Mouse (Mus musculus): Measurements from ENCODE around the gene Mitf.

Gene Mitf

GRCm38 (mm10) chr6:98046295-98047108 is 239.7 kb downstream of the Mitf start:
- no peak for DNase-seq (ENCODE audit: low spot score)

GRCm38 (mm10) chr6:98047741-98048140 is 240.9 kb downstream of the Mitf start:
- DNase-seq (ENCODE audit: low spot score), result no peak

- DNase-seq (ENCODE audit: low spot score), result no peak
Measured at GRCm38 (mm10) chr6:98048671-98049438, 242.0 kb downstream of the Mitf start.

- DNase-seq (ENCODE audit: low spot score), result no peak
Measured at GRCm38 (mm10) chr6:98049551-98049950, 242.7 kb downstream of the Mitf start.

- no peak for DNase-seq (ENCODE audit: low spot score)
Measured at GRCm38 (mm10) chr6:98061878-98062277, 255.0 kb downstream of the Mitf start.

- DNase-seq (ENCODE audit: low spot score), result no peak
Measured at GRCm38 (mm10) chr6:98064926-98065325, 258.1 kb downstream of the Mitf start.

- DNase-seq (ENCODE audit: low spot score), result no peak
Measured at GRCm38 (mm10) chr6:98066420-98066819, 259.6 kb downstream of the Mitf start.

Measured in ovary, adult 18-20 months (tissue).